Mouse (Mus musculus) kidney, embryonic 15.5 days (tissue): Measurements from ENCODE around the gene Sfn. TPM values are rescaled to one million over a fixed set of nuclear protein-coding genes. Genes with fewer than 3 reads are reported as not detected.

ENCODE experiments used
- ATAC-seq: fragments of 200-750 bp; cut with Nextera tagmentation; replicated peaks from 2 replicates; pipeline ENCODE4 v1.8.0; 2017; ENCODE audit warnings: moderate TSS enrichment; ENCODE audit not compliant: low FRiP score
- H3K27ac ChIP-seq: fragments of 300-500 bp; sonication (generic); 2 replicates; pipeline ENCODE4 v1.5.1; 2015; ENCODE audit warnings: mild to moderate bottlenecking, inconsistent platforms
- H3K27me3 ChIP-seq: fragments of 300-500 bp; sonication (generic); 2 replicates; pipeline ENCODE4 v1.6.1; 2015; ENCODE audit warnings: inconsistent platforms
- H3K36me3 ChIP-seq: fragments of 300-500 bp; sonication (generic); 2 replicates; pipeline ENCODE4 v1.6.1; 2015; ENCODE audit warnings: inconsistent platforms
- H3K4me1 ChIP-seq: fragments of 300-500 bp; sonication (generic); 2 replicates; pipeline ENCODE4 v1.6.1; 2015; ENCODE audit warnings: inconsistent platforms
- H3K4me2 ChIP-seq: fragments of 300-500 bp; sonication (generic); 2 replicates; pipeline ENCODE4 v1.6.1; 2015; ENCODE audit warnings: moderate library complexity, mild to moderate bottlenecking, inconsistent platforms
- H3K4me3 ChIP-seq: fragments of 300-500 bp; sonication (generic); replicated peaks from 2 replicates; pipeline ENCODE4 v1.5.1; 2015; ENCODE audit warnings: mild to moderate bottlenecking, inconsistent platforms
- H3K9ac ChIP-seq: fragments of 300-500 bp; sonication (generic); 2 replicates; pipeline ENCODE4 v1.6.1; 2015; ENCODE audit warnings: mild to moderate bottlenecking, inconsistent platforms
- H3K9me3 ChIP-seq: fragments of 300-500 bp; sonication (generic); replicated peaks from 2 replicates; pipeline ENCODE4 v1.6.1; 2016; ENCODE audit warnings: inconsistent platforms
- WGBS: fragments of 180-500 bp; shearing (Covaris S2); methylation state at CpG from one replicate; pipeline ENCODE4 v1.1.7; 2015; ENCODE audit warnings: mixed read lengths; 5-methylcytosine and 5-hydroxymethylcytosine counted together
- microRNA-seq: library from miRNA; unstranded; fragments of <30 nt; microRNA quantifications from one replicate; pipeline ENCODE4, GENCODE M21; 2016
- polyA plus RNA-seq: library from polyadenylated mRNA; unstranded; fragments of >200 nt; fragmentation: Nextera tagmentation; extraction: Ambion mirVana; gene quantifications from 2 replicates; pipeline ENCODE4 v1.2.1, GENCODE M21; 2015

Gene Sfn
- polyA plus RNA-seq, 1 experiment from 2014 or later = 13.3 TPM

GRCm38 (mm10) chr4:133552029-133552428, 49.9 kb downstream of the Sfn start:
- Histone ChIP-seq H3K4me3 (no peak overlapping the region), H3K9me3 (no peaks in the 10 kb centered on the region), H3K4me1 (peaks cover under 1% of the 10 kb centered on the region; the same call in 1 of the 2 replicates), H3K27ac (no peak overlapping the region), H3K4me2 (no peak overlapping the region), H3K9ac (no peak overlapping the region), H3K27me3 (peaks cover 6% of the 10 kb centered on the region; the same call in 1 of the 2 replicates), H3K36me3 (no peaks in the 10 kb centered on the region)
- WGBS = 100% methylated on average over 1 of the region's 1 CpGs
- no peak for ATAC-seq

Small RNA genes lying within 50 kb of the gene (microRNA-seq; reads per million reads assigned to microRNA genes)
- gene Gm23158 = not detected

Other genes with a start within 250 kb of the Sfn start
- gene Wdtc1, start 248.7 kb downstream of the Sfn start, polyA plus RNA-seq = 12.0 and 13.1 TPM in 2 replicates
- gene Slc9a1, start 232.5 kb downstream of the Sfn start, polyA plus RNA-seq = 7.5 and 8.3 TPM in 2 replicates
- 1.2 and 1.3 TPM in 2 replicates for gene Tent5b, start 122.0 kb downstream of the Sfn start, polyA plus RNA-seq
- 0.64 and 1.0 TPM in 2 replicates for gene Trnp1, start 103.6 kb downstream of the Sfn start, polyA plus RNA-seq
- 22.0 and 22.4 TPM in 2 replicates for gene Kdf1, start 83.2 kb downstream of the Sfn start, polyA plus RNA-seq
- 334 and 359 TPM in 2 replicates for gene Nudc, start 56.2 kb downstream of the Sfn start, polyA plus RNA-seq
- 0.44 and 0.64 TPM in 2 replicates for gene Nr0b2, start 48.8 kb downstream of the Sfn start, polyA plus RNA-seq
- 7.4 and 7.8 TPM in 2 replicates for gene Gpatch3, start 27.4 kb downstream of the Sfn start, polyA plus RNA-seq
- gene Gpn2, start 17.8 kb downstream of the Sfn start, polyA plus RNA-seq = 19.8 and 20.3 TPM in 2 replicates
- gene Zdhhc18, start 48.0 kb upstream of the Sfn start, polyA plus RNA-seq = 2.5 and 3.8 TPM in 2 replicates
- gene Pigv, start 70.5 kb upstream of the Sfn start, polyA plus RNA-seq = 19.9 and 20.2 TPM in 2 replicates
- gene Arid1a, start 154.6 kb upstream of the Sfn start, polyA plus RNA-seq = 33.5 and 36.1 TPM in 2 replicates